ENCODE assay signal across 22 mouse cellular contexts in the genomic region with DNA sequence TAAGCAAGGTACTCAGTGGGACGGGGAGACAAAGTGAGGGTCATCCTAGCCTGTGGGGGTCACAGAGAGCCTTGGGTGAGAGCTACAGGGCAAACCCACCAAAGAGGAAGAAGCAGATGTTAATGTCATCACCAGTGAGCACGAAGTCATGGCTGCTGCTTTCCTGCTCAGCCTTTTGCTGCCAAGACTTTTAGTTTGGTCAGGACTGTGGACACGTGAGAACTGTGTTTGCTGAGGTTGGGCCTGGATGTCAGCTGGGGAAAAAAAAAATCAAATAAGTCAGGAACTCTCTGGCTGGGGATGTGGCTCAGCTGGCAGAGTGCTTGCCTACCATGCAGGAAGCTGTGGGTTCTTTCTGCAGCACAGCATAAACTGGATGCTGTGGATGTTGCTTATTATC.
DNase-seq lines count a peak whose midpoint lies in the region; ATAC-seq and TF ChIP-seq lines count a peak whose summit lies in the region.
"Had no signal": no experiment of that assay in that cellular context is flagged by ENCODE, and none has a peak within 500 bp of the region (broad histone marks: within the 10 kb centered on the region; RNA-seq: fewer than 3 reads in every experiment).

No protein-coding gene starts in this region.

- H3K9me3 ChIP-seq in megakaryocyte, embryonic 14.5 days = 0 out of 2 replicates have a peak, but pooled peaks cover 3% of the 10 kb centered on the region
- no peaks in the 10 kb centered on the region for H3K9me3 ChIP-seq in forebrain, postnatal 0 days (ENCODE audit: low read length)
- H3K9me3 ChIP-seq: embryonic facial prominence, embryonic 15.5 days; heart, embryonic 13.5 days; midbrain, embryonic 15.5 days had no signal

- H3K4me2 ChIP-seq in forebrain, postnatal 0 days (ENCODE audit: low read depth) = no peak overlapping the region
- H3K4me2 ChIP-seq: embryonic facial prominence, embryonic 15.5 days; heart, embryonic 13.5 days; hindbrain, embryonic 14.5 days; midbrain, embryonic 15.5 days; neural tube, embryonic 12.5 days had no signal

- peaks cover 6% of the 10 kb centered on the region for H3K27me3 ChIP-seq in megakaryocyte, embryonic 14.5 days (replicated peaks)
- H3K27me3 ChIP-seq in kidney, adult 2 months (replicated peaks; ENCODE audit: control insufficient read depth, insufficient read depth, low read length) = no peaks in the 10 kb centered on the region
- no peaks in the 10 kb centered on the region for H3K27me3 ChIP-seq in forebrain, postnatal 0 days (ENCODE audit: insufficient read depth, low read length)
- H3K27me3 ChIP-seq: embryonic facial prominence, embryonic 15.5 days; heart, embryonic 13.5 days; midbrain, embryonic 15.5 days; neural tube, embryonic 12.5 days had no signal

- peaks cover 3% of the 10 kb centered on the region for H3K36me3 ChIP-seq in megakaryocyte, embryonic 14.5 days (replicated peaks; ENCODE audit: low read length)
- no peaks in the 10 kb centered on the region for H3K36me3 ChIP-seq in kidney, adult 2 months (ENCODE audit: control insufficient read depth, insufficient read depth, low read length)
- no peaks in the 10 kb centered on the region for H3K36me3 ChIP-seq in forebrain, postnatal 0 days (ENCODE audit: insufficient read depth)
- H3K36me3 ChIP-seq: embryonic facial prominence, embryonic 15.5 days; heart, embryonic 13.5 days; midbrain, embryonic 15.5 days; neural tube, embryonic 12.5 days had no signal

- H3K27ac ChIP-seq in kidney, adult 2 months (ENCODE audit: insufficient read depth, low read depth, low read length) = no peak overlapping the region
- H3K27ac ChIP-seq in forebrain, postnatal 0 days (ENCODE audit: low read depth, low read length) = no peak overlapping the region
- H3K27ac ChIP-seq: embryonic facial prominence, embryonic 15.5 days; heart, embryonic 13.5 days; hindbrain, embryonic 14.5 days; kidney, postnatal 0 days; liver, embryonic 14.5 days; midbrain, embryonic 15.5 days; neural tube, embryonic 12.5 days had no signal

- no peak for TF ChIP-seq POLR2A in kidney, adult 2 months (IDR thresholded peaks at IDR 0.05; ENCODE audit: low read depth, low read length)

- no peak for ATAC-seq in megakaryocyte, adult 5-6 weeks (ENCODE audit: poor library complexity, severe bottlenecking)
- peak; percentile 50; the same call in 1 of the 2 replicates for ATAC-seq in megakaryocyte progenitor cell, adult 5-6 weeks (replicated peaks; ENCODE audit: poor library complexity)
- no peak for ATAC-seq in forebrain, postnatal 0 days
- ATAC-seq: inflammation-experienced regulatory T-cells, adult 6 months; midbrain, embryonic 15.5 days had no signal

- H3K4me1 ChIP-seq in megakaryocyte, embryonic 14.5 days = peaks cover 68% of the 10 kb centered on the region
- H3K4me1 ChIP-seq in kidney, adult 2 months (ENCODE audit: control insufficient read depth, insufficient read depth, low read length) = peaks cover 13% of the 10 kb centered on the region; the same call in 1 of the 2 replicates
- H3K4me1 ChIP-seq in forebrain, postnatal 0 days (ENCODE audit: insufficient read depth) = no peaks in the 10 kb centered on the region
- H3K4me1 ChIP-seq: midbrain, embryonic 15.5 days; neural tube, embryonic 12.5 days had no signal

- TF ChIP-seq CTCF in kidney, adult 2 months (conservative IDR thresholded peaks at IDR 0.05; ENCODE audit: insufficient read depth, insufficient read length, low read depth, low read length) = no peak
- TF ChIP-seq CTCF in forebrain, postnatal 0 days (IDR thresholded peaks at IDR 0.05; ENCODE audit: low read depth) = no peak

- peak; percentile 97 for DNase-seq in heart, adult 11 months
- no peak for DNase-seq in heart, postnatal 4 days
- DNase-seq in fibroblast of lung, adult 2 months (ENCODE audit: low read depth) = peak; percentile 56
- no peak for DNase-seq in kidney, adult 2 months
- DNase-seq in forebrain, postnatal 0 days = no peak
- DNase-seq: adrenal gland, adult 2 months; cerebellum, adult 8-10 months; kidney, adult 18-20 months; layer of hippocampus, adult 9-11 months; right cerebral cortex, postnatal 14 days; thymus, postnatal 4 days had no signal

- peak overlapping the region; percentile 48 for H3K4me3 ChIP-seq in megakaryocyte, embryonic 14.5 days (replicated peaks)
- H3K4me3 ChIP-seq in kidney, adult 2 months (ENCODE audit: insufficient read depth, low read depth, low read length) = no peak overlapping the region
- H3K4me3 ChIP-seq in forebrain, postnatal 0 days (ENCODE audit: low read depth, low read length) = no peak overlapping the region
- H3K4me3 ChIP-seq: embryonic facial prominence, embryonic 15.5 days; heart, embryonic 13.5 days; midbrain, embryonic 15.5 days; neural tube, embryonic 12.5 days had no signal

- H3K9ac ChIP-seq in forebrain, postnatal 0 days = no peak overlapping the region
- H3K9ac ChIP-seq: embryonic facial prominence, embryonic 15.5 days; heart, embryonic 13.5 days; hindbrain, embryonic 14.5 days; liver, embryonic 14.5 days; midbrain, embryonic 15.5 days; neural tube, embryonic 12.5 days had no signal

- WGBS in kidney, adult 2 months = 52% methylated on average over 3 of the region's 3 CpGs
- 89% methylated on average over 3 of the region's 3 CpGs for WGBS in forebrain, postnatal 0 days

Comparison
In these comparisons a context has a peak if more than half of its experiments do, and no peak if none do; other contexts are left out.
1. DNase-seq: peak in heart, adult 11 months (single experiment) and fibroblast of lung, adult 2 months (single experiment); none in heart, postnatal 4 days (single experiment), kidney, adult 2 months (single experiment) and forebrain, postnatal 0 days (single experiment).